Mouse (Mus musculus) ES-E14 (cell line): ENCODE measurements around the gene Dnmt3b. TPM values are rescaled to one million over a fixed set of nuclear protein-coding genes. Genes with fewer than 3 reads are reported as not detected.

Source experiments
- DNase-seq: peaks from one replicate; pipeline ENCODE4 v3.0.0-alpha.2; 2013; ENCODE audit warnings: low read depth, low spot score
- H3K27ac ChIP-seq: 2 replicates; pipeline ENCODE4 v1.5.1; 2012; ENCODE audit warnings: low read depth, mild to moderate bottlenecking, low read length, moderate library complexity, mixed read lengths; ENCODE audit not compliant: poor library complexity, insufficient read depth, severe bottlenecking
- H3K36me3 ChIP-seq: 2 replicates; pipeline ENCODE4 v1.6.1; 2012; ENCODE audit warnings: mild to moderate bottlenecking, low read length, moderate library complexity, mixed read lengths; ENCODE audit not compliant: control insufficient read depth, poor library complexity, insufficient read depth, severe bottlenecking
- H3K4me1 ChIP-seq, 2 experiments: fragments of 150-350 bp in 1 of 2; sonication (generic) in 1 of 2; 2 replicates each; pipeline ENCODE4 v1.6.1; 2012; ENCODE audit warnings: low read length in 2 of 2, mild to moderate bottlenecking in 1 of 2, mixed read lengths in 1 of 2; ENCODE audit not compliant: control insufficient read depth in 2 of 2, insufficient read depth in 2 of 2, poor library complexity in 1 of 2
- H3K4me3 ChIP-seq, 2 experiments: fragments of 150-350 bp in 1 of 2; sonication (generic) in 1 of 2; 2 replicates each; pipeline ENCODE4 v1.5.1; 2012; ENCODE audit warnings: low read length in 2 of 2, low read depth in 1 of 2, mild to moderate bottlenecking in 1 of 2, mixed read lengths in 1 of 2; ENCODE audit not compliant: insufficient read depth in 1 of 2, poor library complexity in 1 of 2, severe bottlenecking in 1 of 2
- H3K9ac ChIP-seq: 2 replicates; pipeline ENCODE4 v1.6.1; 2012; ENCODE audit warnings: low read depth, mild to moderate bottlenecking, low read length, mixed read lengths; ENCODE audit not compliant: poor library complexity, insufficient read depth, severe bottlenecking
- H3K9me3 ChIP-seq: fragments of 150-350 bp; sonication (generic); 2 replicates; pipeline ENCODE4 v1.6.1; 2012; ENCODE audit warnings: low read depth, mild to moderate bottlenecking, low read length; ENCODE audit not compliant: control insufficient read depth, insufficient read depth
- CHD2 ChIP-seq: IDR thresholded peaks from 2 replicates; pipeline ENCODE4 v1.6.1; 2014; ENCODE audit warnings: mild to moderate bottlenecking, low read depth, low read length, inconsistent platforms
- HCFC1 ChIP-seq: IDR thresholded peaks from 2 replicates; pipeline ENCODE4 v1.6.1; 2012; ENCODE audit warnings: low read length, inconsistent platforms, borderline replicate concordance; ENCODE audit not compliant: insufficient read depth
- MAFK ChIP-seq: IDR thresholded peaks from 2 replicates; pipeline ENCODE4 v1.6.1; 2014; ENCODE audit warnings: mild to moderate bottlenecking, low read depth, low read length, inconsistent platforms; ENCODE audit not compliant: insufficient read depth
- ZC3H11A ChIP-seq: IDR thresholded peaks from 2 replicates; pipeline ENCODE4 v1.6.1; 2012; ENCODE audit warnings: low read depth, mild to moderate bottlenecking, inconsistent platforms, low read length, borderline replicate concordance
- ZNF384 ChIP-seq: IDR thresholded peaks from 2 replicates; pipeline ENCODE4 v1.6.1; 2012; ENCODE audit warnings: low read depth, low read length, inconsistent platforms
- in situ Hi-C, 2 experiments: fragments of 600-800 bp; cut with MboI; formaldehyde crosslinking; loops; one replicate each; pipeline ENCODE4 v1.15.1; 2025; ENCODE audit warnings: low sequenced_read_pairs in 2 of 2, inconsistent platforms in 1 of 2; ENCODE audit not compliant: unreplicated experiment in 2 of 2
- total RNA-seq: library from RNA; depleted of rRNA; stranded (reverse); fragments of 300-350 nt; gene quantifications from 2 replicates; pipeline ENCODE4 v1.2.3, GENCODE M21; 2012; rRNA removed

Dnmt3b gene
- total RNA-seq, 1 experiment: 136 TPM

GRCm38 (mm10) chr2:153724424-153724823 lies 75.2 kb downstream of the Dnmt3b start:
- no peak for TF ChIP-seq CHD2
- TF ChIP-seq ZC3H11A: no peak
- no peak for TF ChIP-seq MAFK
- no peak for TF ChIP-seq ZNF384
- TF ChIP-seq HCFC1: no peak
- H3K27ac ChIP-seq: no peak overlapping the region
- no peak overlapping the region for H3K9ac ChIP-seq
- no peaks in the 10 kb centered on the region for H3K9me3 ChIP-seq
- H3K4me1 ChIP-seq: no peaks in the 10 kb centered on the region
- H3K4me3 ChIP-seq: no peak overlapping the region
- H3K36me3 ChIP-seq: no peaks in the 10 kb centered on the region
- no peak for DNase-seq
- in situ Hi-C loops: no loop called here

GRCm38 (mm10) chr2:153724871-153725270 lies 75.6 kb downstream of the Dnmt3b start:
- H3K4me3 ChIP-seq: no peak overlapping the region
- no peak overlapping the region for H3K27ac ChIP-seq
- no peak overlapping the region for H3K9ac ChIP-seq
- in situ Hi-C loops: no loop called here
- H3K9me3 ChIP-seq: no peaks in the 10 kb centered on the region
- TF ChIP-seq CHD2: no peak
- no peak for TF ChIP-seq ZNF384
- no peak for TF ChIP-seq HCFC1
- TF ChIP-seq ZC3H11A: no peak
- no peak for TF ChIP-seq MAFK
- no peak for DNase-seq
- no peaks in the 10 kb centered on the region for H3K36me3 ChIP-seq
- no peaks in the 10 kb centered on the region for H3K4me1 ChIP-seq

GRCm38 (mm10) chr2:153725291-153725690 lies 76.0 kb downstream of the Dnmt3b start:
- Histone ChIP-seq H3K9ac (no peak overlapping the region), H3K4me1 (no peaks in the 10 kb centered on the region), H3K36me3 (no peaks in the 10 kb centered on the region), H3K9me3 (no peaks in the 10 kb centered on the region), H3K27ac (no peak overlapping the region), H3K4me3 (no peak overlapping the region)
- no peak for DNase-seq
- in situ Hi-C loops: no loop called here
- TF ChIP-seq MAFK: no peak
- no peak for TF ChIP-seq ZC3H11A
- no peak for TF ChIP-seq CHD2
- TF ChIP-seq HCFC1: no peak
- TF ChIP-seq ZNF384: no peak

GRCm38 (mm10) chr2:153734033-153734432 lies 84.8 kb downstream of the Dnmt3b start:
- Histone ChIP-seq H3K9ac (no peak overlapping the region), H3K27ac (no peak overlapping the region), H3K9me3 (no peaks in the 10 kb centered on the region), H3K36me3 (no peaks in the 10 kb centered on the region), H3K4me1 (no peaks in the 10 kb centered on the region), H3K4me3 (no peak overlapping the region)
- TF ChIP-seq MAFK (no peak), ZC3H11A (no peak), ZNF384 (no peak), HCFC1 (no peak), CHD2 (no peak)
- in situ Hi-C loops: no loop called here
- no peak for DNase-seq

Other genes with a start within 250 kb of the Dnmt3b start
- not detected in 2 replicates for gene 4930404H24Rik, start 156.7 kb upstream of the Dnmt3b start, total RNA-seq
- 3.8 and 4.3 TPM in 2 replicates for gene Nol4l, start 119.5 kb upstream of the Dnmt3b start, total RNA-seq
- 9.1 and 12.7 TPM in 2 replicates for gene Commd7, start 16.7 kb upstream of the Dnmt3b start, total RNA-seq
- 0.27 TPM in 1 of 2 replicates, not detected in the other for gene Dnmt3c, start 47.2 kb downstream of the Dnmt3b start, total RNA-seq
- gene Mapre1, start 91.8 kb downstream of the Dnmt3b start, total RNA-seq: 23.8 and 67.4 TPM in 2 replicates
- gene Efcab8, start 130.5 kb downstream of the Dnmt3b start, total RNA-seq: 1.2 TPM in 2 replicates
- gene Sun5, start 221.6 kb downstream of the Dnmt3b start, total RNA-seq: not detected in 2 replicates
- gene Bpifb2, start 225.6 kb downstream of the Dnmt3b start, total RNA-seq: not detected in 2 replicates